Mouse (Mus musculus) adrenal gland, adult 8-10 months (tissue): Measurements from ENCODE around the gene Man1c1. TPM values are rescaled to one million over a fixed set of nuclear protein-coding genes. Genes with fewer than 3 reads are reported as not detected.

Experiments
- microRNA-seq, 2 experiments: library from miRNA; unstranded; fragments of <30 nt; microRNA quantifications; one replicate each; pipeline ENCODE4 v1.2.0; 2022
- total RNA-seq, 4 experiments: library from RNA; stranded (reverse); gene quantifications; 2 replicates each; pipeline ENCODE4 v1.2.4; 2022

The Man1c1 gene
- total RNA-seq, 4 experiments from 2014 or later = 15.3 to 41.3 (median 29.9) TPM

Small RNA genes within 50 kb of the gene (microRNA-seq; reads per million reads assigned to microRNA genes)
- 0 reads per million in 2 experiments for gene Mir6403

Other genes starting within 250 kb of the Man1c1 start
- gene Stmn1, start 236.0 kb downstream of the Man1c1 start, total RNA-seq = 10 to 100 TPM; 20.9 to 31.8 (median 30.0) TPM
- gene Paqr7, start 207.6 kb downstream of the Man1c1 start, total RNA-seq = 10 to 100 TPM; 54.1 to 81.1 (median 71.3) TPM
- gene Aunip, start 193.3 kb downstream of the Man1c1 start, total RNA-seq = 1 to 10 TPM in 3 of 4 experiments, under 1 TPM in 1; 0.66 to 2.4 (median 2.2) TPM
- gene Mtfr1l, start 168.9 kb downstream of the Man1c1 start, total RNA-seq = 100 to 1,000 TPM; 125 to 174 (median 152) TPM
- gene Selenon, start 152.1 kb downstream of the Man1c1 start, total RNA-seq = 10 to 100 TPM; 28.9 to 58.1 (median 44.4) TPM
- 10 to 100 TPM; 46.7 to 49.4 (median 48.4) TPM for gene Ldlrap1, start 63.7 kb upstream of the Man1c1 start, total RNA-seq
- 10 to 100 TPM; 36.2 to 51.0 (median 47.8) TPM for gene Maco1, start 149.1 kb upstream of the Man1c1 start, total RNA-seq
- 1 to 10 TPM in 1 of 4 experiments, under 1 TPM in 1, not detected in 2; 0.84 to 1.1 TPM for gene Rhd, start 160.2 kb upstream of the Man1c1 start, total RNA-seq
- 100 to 1,000 TPM; 200 to 410 (median 314) TPM for gene Tmem50a, start 210.7 kb upstream of the Man1c1 start, total RNA-seq
- gene Rsrp1, start 219.3 kb upstream of the Man1c1 start, total RNA-seq = 100 to 1,000 TPM; 450 to 493 (median 461) TPM
- 100 to 1,000 TPM in 1 of 4 experiments, 10 to 100 TPM in 3; 80.6 to 102 (median 92.5) TPM for gene Syf2, start 226.6 kb upstream of the Man1c1 start, total RNA-seq